Mouse (Mus musculus) retina, embryonic 14.5 days (tissue): ENCODE measurements around the gene Ttc13.

ENCODE experiments used
- DNase-seq: peaks from one replicate; pipeline ENCODE4 v3.0.0-alpha.2; 2015; ENCODE audit warnings: low spot score

The Ttc13 gene

DNA sequence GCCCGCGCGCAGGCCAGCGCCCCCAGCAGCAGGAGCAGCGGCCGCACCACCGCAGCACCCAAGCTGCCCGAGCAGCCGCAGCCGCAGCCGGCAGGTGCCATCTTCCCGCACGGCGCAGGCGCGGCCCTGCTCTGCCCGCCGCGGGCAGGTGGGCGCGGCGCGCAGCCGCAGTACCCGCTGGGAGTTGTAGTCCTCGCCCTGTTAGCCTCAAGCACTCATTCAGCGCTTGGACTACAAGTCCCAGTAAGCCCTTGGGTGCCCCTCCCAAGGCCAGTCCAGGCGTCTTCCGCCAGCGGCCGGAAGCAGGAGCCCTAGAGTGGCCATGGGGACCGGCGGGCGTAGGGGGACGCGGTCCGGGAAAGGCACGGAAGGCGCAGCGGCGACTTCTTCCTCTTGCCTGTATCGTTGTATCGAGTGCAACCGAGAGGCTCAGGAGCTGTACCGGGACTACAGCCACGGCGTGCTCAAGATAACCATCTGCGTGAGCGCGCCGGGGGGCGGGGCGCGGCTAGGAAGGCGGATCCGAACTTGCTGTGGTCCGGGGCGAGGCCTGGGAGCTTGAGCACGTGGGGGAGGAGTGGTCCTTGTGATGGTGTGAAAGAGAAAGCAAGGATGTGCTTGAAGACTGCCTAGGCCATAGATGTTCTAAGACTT, at the start of gene Ttc13, which contains the start of gene Arv1:
Gene Ttc13, minus strand, starts transcription at position 122 of the 654 bp plus-strand sequence.
Gene Arv1, plus strand, starts transcription at position 278 of the 654 bp plus-strand sequence.
- peak; percentile 97 for DNase-seq

DNA sequence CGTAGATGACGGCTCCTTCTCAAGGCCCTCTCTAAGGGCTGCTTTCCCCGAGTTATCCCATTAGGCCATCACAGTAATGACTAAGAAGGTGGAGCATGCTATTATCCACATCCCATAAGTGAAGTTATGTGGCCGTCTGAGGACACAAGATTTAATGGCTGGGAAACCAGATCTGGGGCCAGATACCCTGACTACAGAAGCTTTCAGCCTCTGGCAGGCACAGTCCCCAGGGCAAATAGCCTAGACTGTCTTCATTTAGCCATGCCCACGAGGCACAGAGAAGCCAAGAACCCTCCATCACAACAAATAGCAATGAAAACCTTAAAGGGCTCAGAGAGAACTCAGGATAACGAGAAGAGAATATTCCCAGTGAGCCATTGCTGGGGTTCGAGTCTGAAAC, 41.3 kb upstream of the Ttc13 start:
- no peak for DNase-seq

DNA sequence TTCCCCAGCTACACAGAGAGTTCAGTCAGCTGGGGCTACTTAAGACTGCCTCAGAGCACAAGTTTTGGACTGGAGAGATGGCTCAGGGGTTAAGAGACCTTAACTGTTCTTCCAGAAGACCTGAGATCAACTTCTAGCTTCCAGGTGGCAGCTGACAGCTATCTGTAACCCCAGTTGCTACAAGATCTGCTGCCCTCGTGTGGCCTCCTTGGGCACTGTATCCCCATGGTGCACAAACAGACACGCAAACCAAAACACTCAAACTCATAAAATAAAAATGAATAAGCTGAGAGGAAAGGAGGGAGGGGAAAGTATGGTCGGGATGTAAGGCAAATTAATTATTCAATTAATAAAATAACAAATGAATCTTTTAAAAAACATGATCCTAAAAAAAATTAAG, 36.8 kb upstream of the Ttc13 start:
- DNase-seq = peak; percentile 32

DNA sequence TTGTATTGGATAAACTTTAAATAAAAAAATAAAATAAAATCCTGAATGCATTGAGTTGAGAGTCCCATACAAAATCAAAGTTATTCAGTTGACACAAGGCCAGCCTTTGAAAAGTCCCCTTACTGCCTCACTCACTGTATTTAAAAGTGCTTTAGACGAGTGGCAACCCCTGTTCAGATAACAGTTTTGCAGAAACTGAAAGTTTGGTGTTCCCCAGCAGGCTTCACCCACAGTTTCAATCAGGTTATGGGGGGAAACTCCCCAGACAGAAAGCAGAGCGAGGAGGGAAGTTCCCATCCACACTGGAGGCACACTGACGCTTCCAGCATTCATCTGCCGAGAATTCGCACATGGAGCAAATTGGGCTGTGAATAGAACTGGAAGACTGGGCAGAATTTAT, 34.8 kb upstream of the Ttc13 start:
- no peak for DNase-seq

DNA sequence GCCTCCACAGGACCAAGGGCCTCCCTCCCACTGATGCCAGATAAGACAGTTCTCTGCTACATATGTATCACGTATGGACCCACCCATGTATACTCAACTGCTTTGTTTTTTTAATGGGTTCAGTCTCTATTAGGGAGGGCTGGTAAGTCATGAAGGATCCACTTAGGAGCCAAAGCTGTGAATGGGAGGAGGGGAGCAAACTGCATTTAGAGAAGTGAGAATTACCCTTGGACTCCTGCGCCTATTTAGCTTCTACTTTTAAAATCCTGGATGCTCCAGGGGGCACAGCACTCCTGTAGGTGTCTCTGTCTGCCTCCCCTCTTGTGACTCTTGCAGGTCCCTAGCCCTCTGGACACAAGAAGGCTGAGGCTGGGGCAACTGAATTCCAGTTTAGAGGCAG, 34.4 kb upstream of the Ttc13 start:
- no peak for DNase-seq

DNA sequence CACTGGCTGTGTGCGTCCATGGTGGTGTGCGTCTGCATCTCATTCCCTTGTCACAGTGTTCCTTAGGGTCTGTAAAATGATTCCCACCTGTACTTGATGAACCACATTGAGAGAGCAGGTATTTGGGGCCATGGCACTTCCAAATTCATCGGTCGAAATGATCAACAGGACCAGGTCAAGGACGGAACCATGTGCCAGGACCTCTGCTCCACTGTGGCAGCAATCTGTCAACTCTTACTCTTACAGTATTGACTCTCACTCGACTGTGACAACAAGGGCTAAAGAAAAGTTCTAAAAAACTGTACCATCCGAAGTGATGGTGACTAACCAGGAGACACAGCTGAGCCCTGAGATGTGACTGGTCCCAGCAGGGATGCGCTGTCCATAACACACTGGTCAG, 33.7 kb upstream of the Ttc13 start:
- DNase-seq = no peak

DNA sequence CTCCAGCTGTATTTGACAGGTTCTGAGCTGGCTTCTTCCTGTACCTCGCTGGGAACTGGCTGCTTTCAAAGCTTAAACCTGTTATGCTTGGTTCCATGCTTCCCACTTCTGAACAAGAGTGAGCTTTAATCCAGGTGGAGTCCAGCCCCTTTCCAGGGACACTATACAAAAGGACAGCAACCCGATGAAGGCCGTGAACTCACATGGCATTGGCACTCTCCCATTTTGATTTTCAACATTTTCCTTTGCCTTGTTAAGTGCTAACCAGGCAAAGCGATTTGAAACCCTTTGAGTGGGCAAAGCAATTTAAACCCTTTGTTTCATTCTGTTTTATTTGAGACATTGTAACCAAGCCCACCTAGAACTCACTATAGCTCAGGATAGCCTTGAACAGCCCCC, 33.0 kb upstream of the Ttc13 start:
- no peak for DNase-seq

DNA sequence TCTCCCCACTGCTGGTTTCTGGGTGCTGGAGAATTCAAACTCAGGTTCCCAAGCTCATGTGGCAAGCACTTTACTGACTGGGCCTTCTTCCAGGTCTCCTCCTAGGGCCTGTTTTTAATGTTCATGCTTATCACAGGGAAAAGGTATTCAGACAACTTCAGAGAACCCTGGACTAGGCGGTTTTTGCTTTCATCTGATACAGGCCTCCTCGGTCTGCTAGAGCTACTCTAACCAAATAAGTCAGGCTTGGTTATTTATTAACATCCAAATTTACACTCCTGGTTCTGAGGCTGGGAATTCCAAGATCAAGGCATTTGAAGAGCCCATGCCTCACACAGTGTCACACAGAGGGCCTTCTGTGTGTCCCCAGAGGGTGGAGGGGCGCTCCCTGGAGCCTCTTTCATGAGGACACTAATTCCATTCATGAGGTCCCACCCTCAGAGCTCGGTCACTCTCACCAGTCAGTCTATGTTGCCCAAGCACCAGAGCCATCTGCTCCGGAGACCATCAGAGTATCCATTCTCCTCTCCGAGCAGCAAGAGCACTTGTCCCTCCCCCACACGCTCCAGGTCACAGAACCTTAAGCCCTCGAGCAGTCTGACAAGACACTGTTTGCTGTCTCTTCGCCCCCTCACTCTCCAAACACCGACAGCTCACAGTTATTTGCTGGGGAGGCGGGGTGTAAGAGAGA, 32.5 kb upstream of the Ttc13 start:
- peak; percentile 26 for DNase-seq

DNA sequence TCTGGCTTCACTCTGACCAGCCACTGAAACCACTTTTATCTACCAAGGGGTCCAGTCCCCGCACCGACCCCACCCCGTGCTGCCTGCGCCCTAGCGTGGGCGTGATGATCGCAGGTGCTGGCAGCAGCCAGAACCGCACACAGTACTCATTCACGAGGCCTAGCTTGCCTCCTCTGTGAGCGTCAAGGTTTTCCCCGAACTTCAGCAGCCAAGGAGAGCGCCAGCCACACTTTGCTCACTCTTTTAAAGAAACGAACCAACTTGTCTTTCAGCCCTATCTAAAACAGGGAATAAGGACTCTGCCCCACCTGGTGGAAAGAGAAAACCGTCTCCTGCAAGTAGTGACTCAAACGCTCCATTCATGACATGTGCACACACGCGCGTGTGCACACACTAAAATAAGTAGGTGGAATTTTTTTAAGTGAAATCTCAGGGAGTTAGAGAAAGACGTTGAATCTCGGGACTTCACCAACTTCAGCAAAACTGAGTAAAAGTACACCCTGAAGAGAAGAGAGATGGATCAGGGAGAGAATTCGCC, 30.6 kb upstream of the Ttc13 start:
- no peak for DNase-seq

DNA sequence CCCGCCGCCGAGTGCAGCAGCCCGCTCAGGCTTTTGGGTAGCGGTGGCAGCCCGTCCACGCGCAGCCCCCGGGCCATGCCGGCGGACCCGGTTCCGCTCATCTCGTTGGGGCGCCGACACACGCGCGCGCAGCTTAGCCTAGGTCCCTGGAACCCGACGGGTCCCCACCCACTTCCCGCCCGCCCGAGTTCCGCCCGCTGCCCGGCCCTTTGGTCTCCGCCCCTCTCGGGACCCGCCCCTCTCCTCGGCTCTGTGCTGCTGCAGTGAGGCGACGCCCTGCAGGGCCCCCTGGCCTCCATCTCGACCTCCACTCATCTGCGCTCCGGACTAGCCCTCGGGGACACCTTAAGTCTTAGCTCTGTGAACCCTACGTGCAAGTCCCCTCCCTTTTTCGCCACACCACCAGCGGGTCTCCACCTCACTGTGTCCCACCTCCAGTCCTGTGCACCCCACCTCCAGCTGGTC, 30.0 kb upstream of the Ttc13 start, which contains the start of gene Fam89a:
Gene Fam89a, minus strand, starts transcription at position 124 of the 465 bp plus-strand sequence.
- DNase-seq = peak; percentile 65

DNA sequence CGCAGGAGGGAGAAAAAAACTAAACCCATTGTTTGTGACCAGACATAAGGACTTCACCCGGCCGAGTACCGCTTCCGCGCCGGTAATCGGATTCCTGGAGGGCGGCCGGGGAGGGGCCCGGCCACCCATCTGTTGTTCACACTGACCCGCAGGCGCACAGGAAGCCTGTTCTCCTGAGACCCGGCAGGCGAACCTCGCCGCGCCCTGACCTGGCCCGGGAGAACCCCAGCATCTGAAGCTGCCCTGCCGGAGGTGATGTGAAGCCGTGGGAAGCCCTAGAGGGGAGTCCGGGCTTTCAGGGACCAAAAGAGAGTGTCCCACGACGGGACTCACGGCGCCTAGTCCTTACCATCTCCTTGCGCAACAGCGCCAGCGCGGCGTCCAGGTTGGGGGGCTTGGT, 29.4 kb upstream of the Ttc13 start:
- DNase-seq = peak; percentile 56

DNA sequence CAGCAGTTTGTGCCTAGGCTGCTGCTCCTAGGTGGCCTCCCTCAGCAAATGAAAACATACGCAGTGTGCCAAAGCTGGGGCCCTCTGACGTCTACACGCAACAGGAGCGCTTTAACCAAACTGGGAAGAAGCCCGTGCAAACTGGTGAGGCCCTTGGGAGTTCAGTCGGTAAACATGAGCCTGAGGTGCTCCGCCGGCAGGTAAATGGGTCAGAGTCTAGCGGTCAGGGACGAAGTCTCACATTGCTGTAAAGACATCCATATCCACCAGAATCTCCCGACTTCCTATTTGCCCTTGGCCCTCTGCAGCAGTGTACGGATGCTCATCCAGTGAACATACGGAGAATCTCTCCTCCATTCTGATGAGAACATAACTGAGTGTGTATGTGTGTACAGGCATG, 24.9 kb upstream of the Ttc13 start:
- DNase-seq = no peak

DNA sequence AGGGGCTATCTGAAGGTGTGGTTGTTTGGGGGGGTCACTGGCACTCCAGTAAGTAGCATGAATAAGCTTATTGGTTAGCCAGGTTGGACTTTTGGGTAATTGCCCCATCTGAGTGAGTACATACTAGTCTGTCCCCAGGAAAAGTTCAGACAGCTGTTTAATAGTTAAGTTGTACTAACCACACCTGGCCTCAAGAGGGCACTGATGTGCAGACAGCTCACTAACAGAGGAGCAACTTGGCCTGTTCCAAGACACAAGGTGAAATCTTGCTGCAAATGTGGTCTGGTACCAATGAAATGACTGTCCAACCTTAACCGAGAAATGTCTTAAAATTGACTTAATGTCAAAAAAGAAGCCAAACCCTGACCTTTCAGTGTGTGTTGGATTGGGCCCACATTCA, 17.5 kb upstream of the Ttc13 start:
- DNase-seq = peak; percentile 33

DNA sequence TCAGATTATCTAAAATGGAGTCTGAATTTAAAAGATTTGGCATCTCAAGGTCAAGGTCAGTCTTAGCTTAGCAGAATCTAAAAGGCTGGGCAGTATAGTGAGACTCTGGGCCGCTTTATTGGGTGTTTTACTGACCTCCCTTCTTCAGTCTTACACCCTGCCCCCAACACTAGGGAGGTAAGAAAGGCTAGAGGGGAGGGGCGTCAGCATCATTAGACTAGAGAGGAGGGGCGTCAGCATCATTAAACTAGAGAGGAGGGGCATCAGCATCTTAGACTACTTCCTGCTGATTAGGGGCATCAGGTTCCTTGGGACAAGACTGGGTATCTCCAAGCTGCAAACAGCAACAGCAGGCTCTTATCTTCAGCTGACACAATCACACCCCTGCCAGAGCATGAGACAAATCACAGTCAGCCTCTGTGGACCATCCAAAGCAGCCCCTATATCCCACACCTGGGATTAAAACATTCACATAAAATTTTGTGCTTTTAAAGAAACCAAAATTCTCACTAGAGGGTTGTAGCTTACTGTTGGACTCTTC, 13.7 kb upstream of the Ttc13 start:
- DNase-seq = no peak

DNA sequence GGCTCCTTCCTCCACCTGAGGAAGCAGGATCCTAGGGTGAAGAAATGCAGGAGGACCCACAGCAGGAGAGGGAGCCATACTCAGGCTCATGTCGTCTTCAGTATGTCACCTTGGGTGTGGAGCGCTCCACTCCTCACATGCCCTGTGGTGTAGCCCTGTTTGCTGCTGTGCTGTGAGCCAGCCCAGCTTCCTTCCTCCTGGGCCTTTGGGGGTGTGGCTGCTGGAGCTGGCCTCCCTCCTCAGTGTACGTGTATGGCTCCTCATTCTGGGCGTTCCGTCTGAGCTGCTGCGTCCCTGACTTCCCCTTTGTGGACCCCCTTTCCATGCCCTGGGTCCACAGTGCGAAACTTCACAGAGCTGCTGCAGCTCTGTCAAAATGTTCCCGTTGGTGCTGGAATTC, 11.0 kb upstream of the Ttc13 start:
- DNase-seq = no peak

DNA sequence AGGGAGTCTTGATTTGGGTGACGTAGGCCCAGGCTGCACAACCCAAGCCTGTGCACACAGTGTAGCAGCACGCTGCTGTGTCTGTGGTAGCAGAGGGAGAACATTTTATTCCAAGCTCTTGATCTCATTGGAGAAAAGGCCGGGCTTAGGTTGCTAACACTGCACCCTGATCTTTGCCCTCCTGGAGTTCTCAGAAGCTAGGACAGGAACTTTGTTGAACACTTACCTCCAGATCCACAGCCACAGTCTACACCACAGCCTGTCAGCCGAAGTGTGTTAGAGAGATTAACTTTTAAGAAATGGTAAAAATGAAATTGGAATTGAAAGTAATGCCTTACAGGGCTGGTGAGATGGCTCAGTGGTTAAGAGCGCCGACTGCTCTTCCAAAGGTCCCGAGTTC, 2.5 kb upstream of the Ttc13 start:
- no peak for DNase-seq

DNA sequence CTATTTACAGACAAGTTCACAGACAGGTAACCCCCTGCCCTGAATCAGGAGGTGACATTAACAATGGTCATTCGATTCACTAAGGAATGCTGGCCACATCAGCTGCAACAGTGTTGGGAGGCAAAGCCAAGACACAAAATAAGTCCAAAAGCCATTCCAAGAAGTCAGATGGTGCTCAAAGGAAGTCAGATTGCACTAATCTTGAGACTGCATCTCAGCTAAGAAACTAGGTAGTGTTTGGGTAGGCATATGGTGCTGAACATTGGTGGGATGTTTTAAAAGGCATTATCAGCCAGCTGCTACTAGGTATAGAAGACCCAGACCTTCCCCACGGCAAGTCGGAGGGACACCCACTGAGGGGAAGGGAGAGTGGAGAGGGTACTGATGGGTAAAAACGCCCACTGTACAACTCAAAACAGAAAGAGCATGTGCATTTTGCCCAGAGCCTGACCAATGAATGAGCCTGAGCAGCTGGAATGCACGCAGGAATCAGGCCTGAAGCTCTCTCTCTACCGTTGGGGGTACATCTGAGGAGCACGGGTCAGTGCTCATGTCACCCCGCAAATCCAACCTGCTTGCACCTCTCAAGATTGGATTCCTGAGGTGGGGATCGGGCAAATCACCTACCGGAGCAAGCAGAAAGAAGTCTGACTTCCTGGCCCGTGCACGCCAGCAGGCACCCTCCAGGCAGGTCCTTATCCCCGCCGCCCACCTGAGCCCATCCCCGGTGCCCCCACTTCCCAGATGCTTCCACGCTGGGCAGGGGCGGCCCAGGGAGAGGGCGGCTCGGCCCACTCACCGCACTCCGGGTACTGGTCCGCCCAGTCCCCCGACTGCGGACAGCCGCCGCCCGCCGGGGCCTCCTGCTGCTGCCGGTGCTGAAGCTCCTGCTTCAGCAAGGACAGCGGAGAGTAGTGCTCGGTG, 583 bp downstream of the Ttc13 start:
- DNase-seq = peak; percentile 9

DNA sequence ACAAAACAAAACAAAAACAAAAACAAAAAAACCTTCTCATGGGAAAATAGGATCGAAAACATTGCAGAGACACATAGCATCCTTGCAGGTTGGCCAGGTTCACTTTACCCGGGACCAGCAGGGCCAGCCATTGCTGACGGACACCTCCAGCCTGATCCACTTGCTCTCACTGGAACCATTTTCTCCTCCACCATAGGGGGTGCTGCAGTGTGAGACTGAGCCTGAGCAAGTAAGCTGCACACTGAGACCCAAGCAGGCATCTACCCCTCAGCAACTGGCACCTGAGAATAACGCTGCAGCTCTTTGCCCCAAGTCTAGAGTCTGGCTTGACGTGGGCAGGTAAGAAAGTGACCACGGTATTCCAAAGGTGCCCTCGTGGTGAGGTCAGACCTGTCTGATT, 1.6 kb downstream of the Ttc13 start:
- peak; percentile 17 for DNase-seq

DNA sequence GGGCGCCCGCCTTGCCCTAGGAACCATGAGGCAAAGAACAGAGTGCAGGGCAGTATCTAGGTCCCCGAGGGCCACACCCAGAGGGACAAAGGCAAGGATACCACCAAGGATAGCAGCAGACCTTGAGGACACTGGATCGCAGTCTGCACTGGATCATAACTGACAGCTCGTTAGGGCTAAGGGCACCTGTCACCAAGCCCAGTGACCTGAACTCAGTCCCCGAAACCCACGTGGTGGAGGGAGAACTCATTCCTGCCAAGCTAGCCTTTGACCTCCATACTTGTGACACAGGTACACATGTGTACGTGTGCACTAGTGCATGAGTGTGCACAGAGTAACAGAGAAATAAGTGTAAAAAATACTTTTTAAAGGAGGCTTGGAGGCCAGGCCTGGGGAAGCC, 6.0 kb downstream of the Ttc13 start:
- no peak for DNase-seq

DNA sequence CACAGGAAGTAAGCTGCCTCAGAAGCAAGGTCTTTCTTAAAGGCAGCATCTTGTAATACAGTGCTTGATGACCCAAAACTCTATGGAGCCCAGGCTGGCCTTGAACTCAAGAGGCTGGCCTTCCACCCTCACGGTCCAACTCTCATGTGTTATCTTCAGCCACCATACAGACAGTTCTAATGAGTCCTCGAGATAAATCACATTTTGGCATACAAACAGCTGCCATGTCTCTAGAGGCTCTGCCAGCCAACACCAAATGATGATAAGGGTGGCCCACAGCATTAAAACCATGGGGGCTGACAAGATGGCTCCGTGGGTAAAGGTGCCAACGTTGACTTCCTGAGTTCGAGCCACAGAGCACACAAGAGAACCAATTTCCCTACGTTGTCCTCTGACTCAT, 8.6 kb downstream of the Ttc13 start:
- DNase-seq = no peak

DNA sequence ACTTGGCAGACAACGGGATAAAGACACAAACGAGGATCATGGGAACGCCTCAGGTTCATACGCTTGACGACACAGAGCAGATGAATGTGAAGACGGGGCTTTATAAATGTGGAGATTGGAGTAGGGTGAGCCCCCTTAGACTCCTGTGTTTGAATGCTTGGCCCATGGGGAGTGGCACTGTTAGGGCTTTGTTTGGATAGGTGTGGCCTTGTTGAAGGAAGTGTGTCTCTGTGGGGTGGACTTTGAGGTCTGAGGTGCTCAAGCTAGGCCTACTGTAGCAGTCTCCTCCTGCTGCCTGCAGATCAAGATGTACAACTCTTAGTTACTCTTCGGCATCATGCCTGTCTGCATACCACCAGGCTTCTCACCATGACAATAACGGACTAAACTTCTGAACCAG, 16.0 kb downstream of the Ttc13 start:
- no peak for DNase-seq

DNA sequence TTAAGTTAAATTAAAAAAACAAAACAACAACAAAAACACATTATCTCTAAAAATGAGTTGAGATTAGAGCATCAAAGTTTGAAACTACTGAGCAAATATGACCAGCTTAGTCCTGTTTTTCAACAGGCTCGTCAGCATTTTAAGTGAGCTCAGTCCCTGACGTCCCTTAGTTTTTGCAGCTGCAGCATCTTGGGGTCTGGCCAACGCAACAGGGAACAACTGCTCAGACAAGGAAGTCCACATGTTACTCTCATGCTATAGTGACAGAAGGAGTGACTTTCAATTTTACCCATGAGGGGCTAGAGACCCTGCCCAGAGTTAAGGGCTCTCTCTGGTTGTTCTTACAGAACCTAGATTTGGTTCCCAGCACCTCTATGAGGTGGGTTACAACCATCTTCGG, 17.4 kb downstream of the Ttc13 start:
- no peak for DNase-seq
